ENCODE assay signal across 16 mouse cellular contexts in genomic region chr6:67013293-67013948, GRCm38 (mm10). TPM values are rescaled to one million over a fixed set of nuclear protein-coding genes. Genes with fewer than 3 reads are reported as not detected.
A peak's percentile ranks its signal among the peaks of the same experiment; 100 is the strongest.
DNase-seq lines count a peak whose midpoint lies in the region; ATAC-seq lines count a peak whose summit lies in the region.
"Had no signal": no experiment of that assay in that cellular context is flagged by ENCODE, and none has a peak within 500 bp of the region (broad histone marks: within the 10 kb centered on the region; RNA-seq: fewer than 3 reads in every experiment).

No protein-coding gene starts in this region.

- H3K9ac ChIP-seq in intestine, embryonic 16.5 days (ENCODE audit: low read depth, low read length), result peak overlapping the region; percentile 35; the same call in 1 of the 2 replicates
- 0 out of 2 replicates have a peak overlapping the region, but pooled peaks have one; percentile 25 for H3K9ac ChIP-seq in liver, embryonic 11.5 days (ENCODE audit: low read depth, low read length)
- no peak overlapping the region for H3K9ac ChIP-seq in stomach, embryonic 15.5 days
- H3K9ac ChIP-seq: limb, embryonic 15.5 days had no signal

- H3K4me2 ChIP-seq in intestine, embryonic 16.5 days (ENCODE audit: low read depth, low read length), result 0 out of 2 replicates have a peak overlapping the region, but pooled peaks have one; percentile 26
- H3K4me2 ChIP-seq in liver, embryonic 11.5 days, result no peak overlapping the region
- no peak overlapping the region for H3K4me2 ChIP-seq in stomach, embryonic 15.5 days
- H3K4me2 ChIP-seq: heart, embryonic 11.5 days; limb, embryonic 15.5 days; midbrain, embryonic 11.5 days had no signal

- peak; percentile 34 to 50 for DNase-seq in kidney, adult 8-10 months
- no peak for DNase-seq in liver, embryonic 11.5 days (ENCODE audit: low spot score)
- no peak for DNase-seq in urinary bladder, postnatal 4 days (ENCODE audit: low spot score in 2 of 2)
- no peak for DNase-seq in forebrain, embryonic 10.5 days (ENCODE audit: extremely low spot score, low spot score)
- no peak for DNase-seq in adrenal gland, postnatal 10 days
- DNase-seq: adrenal gland, postnatal 14 days; cerebellum, adult 9-10 months; gastrocnemius, postnatal 25 days; lung, postnatal 36 days; right cerebral cortex, postnatal 25 days had no signal

- no peaks in the 10 kb centered on the region for H3K9me3 ChIP-seq in intestine, embryonic 16.5 days (ENCODE audit: control insufficient read depth, low read length)
- H3K9me3 ChIP-seq in liver, embryonic 11.5 days (ENCODE audit: control insufficient read depth, low read length), result no peaks in the 10 kb centered on the region
- no peaks in the 10 kb centered on the region for H3K9me3 ChIP-seq in stomach, embryonic 15.5 days
- no peaks in the 10 kb centered on the region for H3K9me3 ChIP-seq in forebrain, embryonic 10.5 days
- H3K9me3 ChIP-seq: limb, embryonic 15.5 days had no signal

- no peak overlapping the region for H3K4me3 ChIP-seq in intestine, embryonic 16.5 days (ENCODE audit: low read length)
- H3K4me3 ChIP-seq in liver, embryonic 11.5 days (ENCODE audit: low read depth, low read length), result no peak overlapping the region
- H3K4me3 ChIP-seq in stomach, embryonic 15.5 days (replicated peaks), result no peak overlapping the region
- H3K4me3 ChIP-seq in forebrain, embryonic 10.5 days, result no peak overlapping the region
- H3K4me3 ChIP-seq: limb, embryonic 15.5 days had no signal

- peaks cover 28% of the 10 kb centered on the region for H3K4me1 ChIP-seq in intestine, embryonic 16.5 days (ENCODE audit: control insufficient read depth, insufficient read depth, low read length)
- peaks cover 31% of the 10 kb centered on the region for H3K4me1 ChIP-seq in liver, embryonic 11.5 days (replicated peaks; ENCODE audit: control insufficient read depth, insufficient read depth, low read length)
- H3K4me1 ChIP-seq in stomach, embryonic 15.5 days, result peaks cover 6% of the 10 kb centered on the region; the same call in 1 of the 2 replicates
- peaks cover 13% of the 10 kb centered on the region for H3K4me1 ChIP-seq in forebrain, embryonic 10.5 days

- peak; percentile 65 for ATAC-seq in intestine, embryonic 16.5 days
- peak; percentile 33 for ATAC-seq in liver, embryonic 11.5 days (replicated peaks; ENCODE audit: low FRiP score)
- peak; percentile 11; the same call in 1 of the 2 replicates for ATAC-seq in stomach, embryonic 15.5 days (ENCODE audit: insufficient read depth, low FRiP score, low read depth)
- ATAC-seq: CD4-positive, CD25-positive, alpha-beta regulatory T cell, adult 4 months had no signal

- peak overlapping the region; percentile 41 for H3K27ac ChIP-seq in intestine, embryonic 16.5 days (ENCODE audit: low read length)
- no peak overlapping the region; the same call in 1 of the 2 replicates for H3K27ac ChIP-seq in liver, embryonic 11.5 days (ENCODE audit: low read depth, low read length)
- no peak overlapping the region for H3K27ac ChIP-seq in stomach, embryonic 15.5 days
- H3K27ac ChIP-seq in forebrain, embryonic 10.5 days, result no peak overlapping the region
- H3K27ac ChIP-seq: limb, embryonic 15.5 days had no signal

- no peaks in the 10 kb centered on the region for H3K27me3 ChIP-seq in intestine, embryonic 16.5 days (replicated peaks; ENCODE audit: control insufficient read depth, insufficient read depth, low read length)
- H3K27me3 ChIP-seq in liver, embryonic 11.5 days (replicated peaks; ENCODE audit: control insufficient read depth, insufficient read depth, low read length), result no peaks in the 10 kb centered on the region
- no peaks in the 10 kb centered on the region for H3K27me3 ChIP-seq in stomach, embryonic 15.5 days (replicated peaks)
- H3K27me3 ChIP-seq in forebrain, embryonic 10.5 days (ENCODE audit: poor library complexity, severe bottlenecking), result no peaks in the 10 kb centered on the region
- H3K27me3 ChIP-seq: limb, embryonic 15.5 days had no signal

- 70% methylated on average over 6 of the region's 6 CpGs for WGBS in intestine, embryonic 16.5 days
- WGBS in liver, embryonic 11.5 days, result 77% methylated on average over 6 of the region's 6 CpGs
- WGBS in stomach, embryonic 15.5 days, result 67% methylated on average over 6 of the region's 6 CpGs
- 89% methylated on average over 6 of the region's 6 CpGs for WGBS in forebrain, embryonic 10.5 days

- peaks cover 3% of the 10 kb centered on the region; the same call in 1 of the 2 replicates for H3K36me3 ChIP-seq in intestine, embryonic 16.5 days (ENCODE audit: control insufficient read depth, insufficient read depth, low read length)
- no peaks in the 10 kb centered on the region for H3K36me3 ChIP-seq in liver, embryonic 11.5 days (ENCODE audit: control insufficient read depth, insufficient read depth, low read length)
- no peaks in the 10 kb centered on the region for H3K36me3 ChIP-seq in stomach, embryonic 15.5 days
- no peaks in the 10 kb centered on the region for H3K36me3 ChIP-seq in forebrain, embryonic 10.5 days (replicated peaks)
- H3K36me3 ChIP-seq: limb, embryonic 15.5 days had no signal

RNA-seq across cellular contexts. Expression of gene Gadd45a, which starts 23.8 kb away (rescaled TPM):
- 27.4 and 30.2 TPM in 2 replicates for polyA plus RNA-seq in intestine, embryonic 16.5 days (2015; fragmentation: Nextera tagmentation; extraction: Ambion mirVana)
- 27.9 and 31.1 TPM in 2 replicates for polyA plus RNA-seq in liver, embryonic 11.5 days (2014; fragmentation: Nextera tagmentation; extraction: Ambion mirVana)
- 26.7 and 31.5 TPM in 2 replicates for polyA plus RNA-seq in stomach, embryonic 15.5 days (2015; fragmentation: Nextera tagmentation; extraction: Ambion mirVana)
- polyA plus RNA-seq in forebrain, embryonic 10.5 days (2016; fragmentation: Nextera tagmentation; extraction: Ambion mirVana), result 21.6 and 22.9 TPM in 2 replicates
- total RNA-seq in adrenal gland, postnatal 10 days (2021), result 10 to 100 TPM; 11.6 to 16.2 TPM

Comparison
In these comparisons a context has a peak if more than half of its experiments do, and no peak if none do; other contexts are left out.
1. ATAC-seq: peak in every context shown above with its lines; median percentile 65 in intestine, embryonic 16.5 days; 33 in liver, embryonic 11.5 days; 11 in stomach, embryonic 15.5 days.
2. DNase-seq: peak in kidney, adult 8-10 months (2 of 2); none in liver, embryonic 11.5 days (single experiment), urinary bladder, postnatal 4 days (0 of 2), forebrain, embryonic 10.5 days (single experiment) and adrenal gland, postnatal 10 days (single experiment).